Mouse (Mus musculus) stomach, embryonic 16.5 days (tissue): ENCODE results near the gene Anxa7. TPM values are rescaled to one million over a fixed set of nuclear protein-coding genes. Genes with fewer than 3 reads are reported as not detected.

Source experiments
- ATAC-seq: fragments of 200-750 bp; cut with Nextera tagmentation; 2 replicates; pipeline ENCODE4 v1.8.0; 2017; ENCODE audit warnings: moderate number of reproducible peaks, moderate TSS enrichment; ENCODE audit not compliant: insufficient read depth, low FRiP score
- H3K27ac ChIP-seq: fragments of 300-500 bp; sonication (generic); 2 replicates; pipeline ENCODE4 v1.5.1; 2014; ENCODE audit warnings: low read length
- H3K27me3 ChIP-seq: fragments of 300-500 bp; sonication (generic); 2 replicates; pipeline ENCODE4 v1.6.1; 2014; ENCODE audit warnings: low read length, control low read depth, mixed read lengths; ENCODE audit not compliant: control insufficient read depth, insufficient read depth
- H3K36me3 ChIP-seq: fragments of 300-500 bp; sonication (generic); 2 replicates; pipeline ENCODE4 v1.6.1; 2014; ENCODE audit warnings: low read length; ENCODE audit not compliant: control insufficient read depth, insufficient read depth
- H3K4me1 ChIP-seq: fragments of 300-500 bp; sonication (generic); 2 replicates; pipeline ENCODE4 v1.6.1; 2014; ENCODE audit warnings: low read length, control low read depth, mixed read lengths; ENCODE audit not compliant: control insufficient read depth, insufficient read depth
- H3K4me2 ChIP-seq: fragments of 300-500 bp; sonication (generic); 2 replicates; pipeline ENCODE4 v1.6.1; 2014; ENCODE audit warnings: low read depth, low read length, mixed read lengths
- H3K4me3 ChIP-seq: fragments of 300-500 bp; sonication (generic); replicated peaks from 2 replicates; pipeline ENCODE4 v1.5.1; 2014; ENCODE audit warnings: mild to moderate bottlenecking, low read length
- H3K9ac ChIP-seq: fragments of 300-500 bp; sonication (generic); 2 replicates; pipeline ENCODE4 v1.6.1; 2014; ENCODE audit warnings: low read length
- H3K9me3 ChIP-seq: fragments of 300-500 bp; sonication (generic); replicated peaks from 2 replicates; pipeline ENCODE4 v1.6.1; 2016; ENCODE audit warnings: low read length, control low read depth; ENCODE audit not compliant: control insufficient read depth
- WGBS: fragments of 180-500 bp; shearing (Covaris S2); extraction: QIAGEN DNeasy Blood & Tissue Kit; methylation state at CpG from one replicate; pipeline ENCODE4 v1.1.7; 2014; 5-methylcytosine and 5-hydroxymethylcytosine counted together
- polyA plus RNA-seq: library from polyadenylated mRNA; unstranded; fragments of >200 nt; fragmentation: Nextera tagmentation; extraction: Ambion mirVana; gene quantifications from 2 replicates; pipeline ENCODE4 v1.2.1, GENCODE M21; 2015

The Anxa7 gene
- polyA plus RNA-seq, 1 experiment from 2014 or later, result 76.4 TPM

DNA sequence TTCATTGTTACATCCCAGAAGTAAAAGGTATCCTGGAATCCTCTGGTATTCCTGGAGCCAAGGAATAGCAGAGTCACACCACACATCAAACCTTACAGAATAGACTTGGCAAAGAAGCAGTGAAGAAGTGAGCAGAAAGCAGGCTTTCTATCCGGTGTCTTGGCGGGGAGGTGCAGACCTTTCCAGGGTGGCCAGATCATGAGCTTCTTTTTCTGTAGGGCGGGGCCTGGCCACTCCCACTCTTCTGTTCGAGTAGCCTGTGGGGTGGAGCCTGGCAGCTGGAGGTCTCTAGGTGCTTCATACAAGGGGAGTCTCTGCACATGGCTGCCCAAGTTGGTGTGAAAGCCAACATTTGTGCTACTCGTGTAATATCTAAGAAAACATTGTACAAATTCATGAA lies 1.3 kb upstream of the Anxa7 start:
- no peaks in the 10 kb centered on the region for H3K9me3 ChIP-seq
- WGBS, result 23% methylated on average over 5 of the region's 5 CpGs

DNA sequence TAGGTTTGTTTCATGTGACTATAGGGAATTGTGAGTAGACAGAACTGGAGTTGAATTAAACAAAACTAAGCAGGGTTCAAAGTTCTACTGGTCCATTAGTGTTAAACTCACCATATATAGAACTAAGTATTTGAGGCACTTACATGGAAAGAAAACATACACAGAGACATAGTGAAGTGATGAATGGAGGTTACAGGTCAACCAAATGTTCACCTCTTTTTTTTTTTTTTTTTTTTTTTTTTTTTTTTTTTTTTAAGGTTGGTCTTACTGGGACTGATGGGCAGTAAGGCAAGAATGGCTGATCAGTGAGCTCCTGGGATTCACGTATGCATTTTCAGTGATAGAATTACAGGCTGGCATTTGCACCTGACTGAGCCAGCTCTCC lies 254 bp upstream of the Anxa7 start:
- H3K36me3 ChIP-seq, result no peaks in the 10 kb centered on the region
- H3K4me1 ChIP-seq, result peaks cover 17% of the 10 kb centered on the region
- ATAC-seq, result no peak
- H3K4me3 ChIP-seq, result peak overlapping the region; percentile 82
- H3K27me3 ChIP-seq, result no peaks in the 10 kb centered on the region
- H3K27ac ChIP-seq, result no peak overlapping the region
- no peak overlapping the region for H3K9ac ChIP-seq
- peak overlapping the region; percentile 80 for H3K4me2 ChIP-seq
- no peaks in the 10 kb centered on the region for H3K9me3 ChIP-seq
- WGBS, result 67% methylated on average over 1 of the region's 1 CpGs

More for the DNA sequence above, 1.3 kb upstream of the Anxa7 start:
- no peak overlapping the region for H3K9ac ChIP-seq
- no peak overlapping the region for H3K27ac ChIP-seq
- H3K36me3 ChIP-seq, result no peaks in the 10 kb centered on the region
- no peaks in the 10 kb centered on the region for H3K27me3 ChIP-seq
- H3K4me2 ChIP-seq, result no peak overlapping the region
- H3K4me3 ChIP-seq, result no peak overlapping the region
- peaks cover 17% of the 10 kb centered on the region for H3K4me1 ChIP-seq
- no peak for ATAC-seq

DNA sequence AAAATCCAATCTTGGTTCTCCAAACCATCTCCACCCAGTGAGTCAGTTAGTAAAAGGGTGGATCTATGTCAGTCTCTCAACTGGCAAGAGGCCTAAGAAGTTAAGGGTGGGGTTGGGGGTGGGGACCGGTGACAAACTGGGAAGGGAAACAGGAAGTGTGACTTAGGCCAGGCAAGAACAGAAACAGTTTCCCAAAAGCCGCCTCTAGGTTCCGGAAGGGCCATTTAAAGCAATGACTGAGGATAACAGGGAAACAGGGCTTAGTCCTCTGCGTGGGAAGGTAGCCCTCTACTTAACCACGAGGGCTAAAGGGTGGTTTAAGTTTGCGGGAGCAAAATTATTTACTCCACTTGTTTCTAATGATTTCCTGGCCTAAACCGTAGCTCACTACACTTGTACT lies 1.1 kb downstream of the Anxa7 start:
- Histone ChIP-seq H3K36me3 (no peaks in the 10 kb centered on the region), H3K9ac (peak overlapping the region; percentile 90), H3K4me3 (peak overlapping the region; percentile 82), H3K4me1 (peaks cover 17% of the 10 kb centered on the region), H3K4me2 (peak overlapping the region; percentile 80), H3K9me3 (no peaks in the 10 kb centered on the region), H3K27me3 (no peaks in the 10 kb centered on the region), H3K27ac (peak overlapping the region; percentile 93)
- ATAC-seq, result peak; percentile 68; the same call in 1 of the 2 replicates
- 18% methylated on average over 7 of the region's 7 CpGs for WGBS

DNA sequence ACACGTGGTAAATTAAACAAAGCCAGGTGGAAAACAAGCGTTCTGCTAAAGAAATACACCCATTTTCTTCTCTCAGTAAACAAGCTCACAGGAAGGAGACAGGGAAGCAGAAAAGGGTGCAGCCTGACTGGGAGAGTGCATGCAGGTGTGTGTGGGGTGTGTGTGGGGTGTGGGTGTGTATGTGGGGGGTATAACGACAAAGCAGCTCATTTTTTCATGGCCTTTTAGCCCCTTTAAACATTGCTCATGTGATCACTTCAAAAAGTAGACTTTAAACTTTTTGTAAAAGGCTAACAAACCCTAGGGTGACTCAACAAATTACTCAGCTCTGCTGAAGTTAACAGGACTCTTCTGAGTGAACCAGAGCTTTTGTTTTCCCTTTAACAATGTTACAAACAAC lies 1.5 kb downstream of the Anxa7 start:
- H3K4me1 ChIP-seq, result peaks cover 17% of the 10 kb centered on the region
- H3K9me3 ChIP-seq, result no peaks in the 10 kb centered on the region
- H3K27ac ChIP-seq, result peak overlapping the region; percentile 93
- WGBS, result 22% methylated on average over 3 of the region's 3 CpGs
- H3K27me3 ChIP-seq, result no peaks in the 10 kb centered on the region
- ATAC-seq, result peak; percentile 31; the same call in 1 of the 2 replicates
- peak overlapping the region; percentile 82 for H3K4me3 ChIP-seq
- peak overlapping the region; percentile 80 for H3K4me2 ChIP-seq
- H3K36me3 ChIP-seq, result no peaks in the 10 kb centered on the region
- H3K9ac ChIP-seq, result no peak overlapping the region

DNA sequence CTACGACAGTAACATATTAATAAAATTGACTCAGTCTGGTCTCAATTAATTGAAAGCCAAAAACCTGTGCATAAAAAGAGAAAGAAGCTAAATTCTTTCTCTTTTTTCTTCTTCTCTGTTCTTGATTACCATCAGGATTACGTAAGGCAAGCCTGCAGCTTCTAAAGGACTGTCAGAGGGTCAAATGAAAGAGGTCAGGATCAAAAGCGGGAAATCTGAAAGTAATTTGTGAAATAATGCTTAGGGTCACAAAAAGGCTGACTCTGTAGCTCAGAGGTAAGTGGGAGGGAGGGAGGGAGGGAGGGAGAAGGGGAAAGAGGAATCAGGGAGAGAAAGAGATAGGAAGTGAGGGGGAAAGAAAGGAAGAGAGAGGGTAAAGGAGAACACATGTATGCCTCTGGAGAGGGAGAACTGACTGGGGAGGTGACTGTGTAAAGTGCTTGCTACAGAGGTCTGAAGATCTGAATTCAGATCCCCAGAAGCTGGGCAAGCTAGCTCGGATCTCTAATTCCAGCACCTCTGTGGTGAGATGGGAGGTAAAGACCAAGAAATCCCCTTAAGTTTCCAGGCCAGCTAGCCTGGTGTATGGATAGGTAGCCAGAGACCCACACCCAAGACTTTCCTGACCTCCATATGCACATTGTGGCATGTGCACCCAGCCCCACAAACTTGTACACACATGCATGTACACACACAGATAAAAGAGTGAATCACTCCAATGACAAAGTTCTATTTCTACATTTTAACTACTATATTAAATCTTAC lies 2.5 kb downstream of the Anxa7 start:
- H3K4me2 ChIP-seq, result peak overlapping the region; percentile 36
- no peak for ATAC-seq
- peaks cover 17% of the 10 kb centered on the region for H3K4me1 ChIP-seq
- peak overlapping the region; percentile 19 for H3K4me3 ChIP-seq
- H3K9ac ChIP-seq, result 0 out of 2 replicates have a peak overlapping the region, but pooled peaks have one; percentile 35
- 68% methylated on average over 4 of the region's 4 CpGs for WGBS
- H3K36me3 ChIP-seq, result no peaks in the 10 kb centered on the region
- H3K27me3 ChIP-seq, result no peaks in the 10 kb centered on the region
- peak overlapping the region; percentile 41; the same call in 1 of the 2 replicates for H3K27ac ChIP-seq
- no peaks in the 10 kb centered on the region for H3K9me3 ChIP-seq

DNA sequence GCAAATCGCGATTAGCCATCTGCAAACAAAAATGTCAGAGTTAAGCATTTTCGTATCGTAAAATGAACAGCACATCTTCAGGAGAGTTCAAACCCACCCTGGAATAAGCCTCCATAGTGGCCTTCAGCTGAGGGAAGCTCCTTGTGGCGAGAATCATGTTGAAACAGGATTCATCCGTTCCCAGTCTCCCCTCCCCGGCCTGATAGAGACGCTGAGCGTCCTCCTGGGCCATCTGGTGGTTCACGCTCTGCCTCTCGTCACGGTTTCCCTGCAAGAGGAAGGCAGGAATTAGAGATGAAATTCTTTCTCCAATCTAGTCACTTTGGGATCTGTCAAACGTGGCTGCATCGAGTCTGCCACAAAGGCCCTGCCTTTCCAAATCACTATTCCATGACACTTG lies 19.7 kb downstream of the Anxa7 start:
- Histone ChIP-seq H3K27me3 (no peaks in the 10 kb centered on the region), H3K4me2 (no peak overlapping the region), H3K36me3 (peaks cover 30% of the 10 kb centered on the region), H3K9ac (no peak overlapping the region), H3K4me1 (no peaks in the 10 kb centered on the region), H3K9me3 (no peaks in the 10 kb centered on the region), H3K27ac (no peak overlapping the region), H3K4me3 (no peak overlapping the region)
- no peak for ATAC-seq
- 79% methylated on average over 14 of the region's 14 CpGs for WGBS

DNA sequence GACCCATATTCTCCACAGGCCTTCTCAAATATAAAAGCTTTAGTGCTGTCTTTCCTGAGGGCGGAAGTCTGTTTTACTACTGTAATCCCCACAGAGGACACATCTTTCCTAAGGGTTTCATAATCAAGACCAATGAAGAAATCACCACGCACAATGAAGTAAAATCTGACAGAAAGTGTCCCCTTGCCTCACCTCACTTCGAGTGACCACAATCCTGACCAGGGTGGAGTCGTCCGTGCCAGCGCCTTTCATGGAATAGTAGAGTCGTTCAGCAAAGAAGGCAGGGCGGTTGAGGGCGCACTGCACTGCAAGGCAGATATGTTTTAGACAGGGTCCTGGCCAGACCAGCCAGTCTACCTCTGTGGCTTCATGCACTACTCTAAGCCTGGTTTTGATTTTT lies 21.6 kb downstream of the Anxa7 start:
- WGBS, result 93% methylated on average over 9 of the region's 9 CpGs
- peaks cover 24% of the 10 kb centered on the region for H3K36me3 ChIP-seq
- no peak overlapping the region for H3K27ac ChIP-seq
- no peak for ATAC-seq
- H3K9me3 ChIP-seq, result no peaks in the 10 kb centered on the region
- no peak overlapping the region for H3K9ac ChIP-seq
- H3K27me3 ChIP-seq, result no peaks in the 10 kb centered on the region
- H3K4me1 ChIP-seq, result no peaks in the 10 kb centered on the region
- H3K4me3 ChIP-seq, result no peak overlapping the region
- no peak overlapping the region for H3K4me2 ChIP-seq

DNA sequence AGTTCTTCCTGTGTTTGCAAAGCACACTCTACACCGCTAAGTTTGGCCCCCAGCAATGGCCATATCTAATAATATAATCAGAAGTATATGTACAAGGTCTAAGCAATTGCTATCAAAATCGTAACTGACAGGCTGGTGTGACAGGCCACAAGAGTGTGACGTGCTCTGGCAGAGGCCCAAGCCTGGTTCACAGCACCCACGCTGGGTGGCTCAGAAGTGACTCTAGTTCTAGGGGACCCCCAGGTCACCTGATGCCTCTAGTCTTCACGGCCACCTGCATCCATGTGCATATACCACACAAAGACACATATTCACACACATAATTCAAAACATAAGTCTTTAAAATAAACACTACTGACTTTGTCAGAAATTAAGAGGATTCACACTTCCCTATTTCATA lies 27.0 kb downstream of the Anxa7 start:
- Histone ChIP-seq H3K27ac (no peak overlapping the region), H3K4me3 (no peak overlapping the region), H3K4me2 (no peak overlapping the region), H3K36me3 (peaks cover 7% of the 10 kb centered on the region; the same call in 1 of the 2 replicates), H3K4me1 (no peaks in the 10 kb centered on the region), H3K9ac (no peak overlapping the region), H3K9me3 (no peaks in the 10 kb centered on the region), H3K27me3 (no peaks in the 10 kb centered on the region)
- no peak for ATAC-seq
- WGBS, result 91% methylated on average over 5 of the region's 5 CpGs

DNA sequence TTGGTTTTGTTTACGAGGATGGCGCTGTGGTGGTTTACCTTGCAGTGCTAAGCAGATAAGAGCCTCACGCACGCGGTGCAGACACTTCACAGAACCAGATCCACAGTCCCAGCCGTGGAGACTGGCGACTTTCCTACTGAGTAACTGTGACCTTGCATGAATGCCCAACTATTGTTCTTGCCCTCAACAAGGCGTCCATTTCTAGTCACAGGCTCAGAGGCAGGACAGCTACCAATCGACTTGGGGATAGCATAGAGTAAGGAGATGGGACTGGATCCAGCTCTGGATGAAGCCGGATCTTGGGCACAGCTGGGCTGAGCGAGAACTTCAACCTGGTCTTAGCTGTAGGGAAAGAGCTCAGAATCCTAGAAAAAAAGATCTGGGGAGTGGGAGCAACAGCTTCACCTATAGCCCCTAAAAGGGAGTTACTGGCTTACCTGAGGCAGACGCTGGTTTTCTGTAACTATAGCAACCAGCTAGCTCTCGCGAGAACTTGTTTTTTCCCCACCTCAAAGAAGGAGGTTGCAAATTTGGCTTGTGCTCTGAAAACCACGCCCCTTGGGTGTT lies 28.1 kb downstream of the Anxa7 start, which contains the start of gene Cfap70:
Cfap70 (minus strand) TSS at position 462 of the 567 bp plus-strand sequence.
- Histone ChIP-seq H3K9ac (peak within 1 kb of the TSS; percentile 40), H3K27ac (no peak within 1 kb of the TSS)

More for the DNA sequence above, 28.1 kb downstream of the Anxa7 start, which contains the start of gene Cfap70:
- no peaks in the 10 kb centered on the region for H3K27me3 ChIP-seq
- WGBS, result 3% methylated on average over 15 of the region's 15 CpGs
- no peak; the same call in 1 of the 2 replicates for ATAC-seq
- H3K4me1 ChIP-seq, result no peaks in the 10 kb centered on the region
- H3K4me2 ChIP-seq, result peak within 1 kb of the TSS; percentile 54
- H3K36me3 ChIP-seq, result peaks cover 7% of the 10 kb centered on the region; the same call in 1 of the 2 replicates
- peak within 1 kb of the TSS; percentile 49 for H3K4me3 ChIP-seq
- H3K9me3 ChIP-seq, result no peaks in the 10 kb centered on the region
